Mouse (Mus musculus) embryonic facial prominence, embryonic 10.5 days (tissue): ENCODE results near the gene Cep128. TPM values are rescaled to one million over a fixed set of nuclear protein-coding genes. Genes with fewer than 3 reads are reported as not detected.

Source experiments
- DNase-seq: peaks from one replicate; pipeline ENCODE4 v3.0.0-alpha.2; 2017; ENCODE audit warnings: low spot score
- H3K27ac ChIP-seq: fragments of 300-500 bp; sonication (generic); replicated peaks from 2 replicates; pipeline ENCODE4 v1.5.1; 2016; ENCODE audit warnings: mild to moderate bottlenecking
- H3K27me3 ChIP-seq: fragments of 300-500 bp; sonication (generic); replicated peaks from 2 replicates; pipeline ENCODE4 v1.6.1; 2016; ENCODE audit warnings: low read depth, mild to moderate bottlenecking; ENCODE audit not compliant: poor library complexity, severe bottlenecking
- H3K36me3 ChIP-seq: fragments of 300-500 bp; sonication (generic); replicated peaks from 2 replicates; pipeline ENCODE4 v1.6.1; 2016; ENCODE audit warnings: mild to moderate bottlenecking, moderate library complexity
- H3K4me1 ChIP-seq: fragments of 300-500 bp; sonication (generic); 2 replicates; pipeline ENCODE4 v1.6.1; 2016
- H3K4me3 ChIP-seq: fragments of 300-500 bp; sonication (generic); 2 replicates; pipeline ENCODE4 v1.5.1; 2016; ENCODE audit warnings: mild to moderate bottlenecking, moderate library complexity
- H3K9me3 ChIP-seq: fragments of 300-500 bp; sonication (generic); 2 replicates; pipeline ENCODE4 v1.6.1; 2016; ENCODE audit warnings: mild to moderate bottlenecking
- WGBS: fragments of 180-500 bp; shearing (Covaris S2); methylation state at CpG from one replicate; pipeline ENCODE4 v1.1.7; 2016; 5-methylcytosine and 5-hydroxymethylcytosine counted together
- polyA plus RNA-seq: library from polyadenylated mRNA; unstranded; fragments of >200 nt; fragmentation: Nextera tagmentation; extraction: Ambion mirVana; gene quantifications from 2 replicates; pipeline ENCODE4 v1.2.1, GENCODE M21; 2016

Gene Cep128
- polyA plus RNA-seq, 1 experiment from 2014 or later = 11.8 TPM

- no peaks in the 10 kb centered on the region for H3K27me3 ChIP-seq
- no peak overlapping the region for H3K4me3 ChIP-seq
- H3K9me3 ChIP-seq = no peaks in the 10 kb centered on the region
- no peak overlapping the region for H3K27ac ChIP-seq
- no peaks in the 10 kb centered on the region for H3K36me3 ChIP-seq
- H3K4me1 ChIP-seq = 0 out of 2 replicates have a peak, but pooled peaks cover 2% of the 10 kb centered on the region
- 94% methylated on average over 3 of the region's 3 CpGs for WGBS
- no peak for DNase-seq
Observed at GRCm38 (mm10) chr12:91149152-91149551, 235.1 kb downstream of the Cep128 start.

- no peaks in the 10 kb centered on the region for H3K4me1 ChIP-seq
- DNase-seq = no peak
- WGBS = 88% methylated on average over 8 of the region's 8 CpGs
Observed at GRCm38 (mm10) chr12:91134740-91135517, 249.3 kb downstream of the Cep128 start.

GRCm38 (mm10) chr12:91115054-91115453 is 269.2 kb downstream of the Cep128 start:
- WGBS = 57% methylated on average over 3 of the region's 3 CpGs
- H3K9me3 ChIP-seq = no peaks in the 10 kb centered on the region

More at GRCm38 (mm10) chr12:91134740-91135517, 249.3 kb downstream of the Cep128 start:
- no peaks in the 10 kb centered on the region for H3K9me3 ChIP-seq
- no peak overlapping the region for H3K4me3 ChIP-seq
- no peak overlapping the region for H3K27ac ChIP-seq
- no peaks in the 10 kb centered on the region for H3K36me3 ChIP-seq
- no peaks in the 10 kb centered on the region for H3K27me3 ChIP-seq

GRCm38 (mm10) chr12:91103316-91103715 is 280.9 kb downstream of the Cep128 start:
- Histone ChIP-seq H3K27me3 (no peaks in the 10 kb centered on the region), H3K9me3 (no peaks in the 10 kb centered on the region), H3K4me3 (no peak overlapping the region), H3K4me1 (no peaks in the 10 kb centered on the region), H3K36me3 (no peaks in the 10 kb centered on the region), H3K27ac (no peak overlapping the region)
- no peak for DNase-seq
- WGBS = 80% methylated on average over 4 of the region's 4 CpGs

More at GRCm38 (mm10) chr12:91115054-91115453, 269.2 kb downstream of the Cep128 start:
- Histone ChIP-seq H3K4me1 (peaks cover 8% of the 10 kb centered on the region), H3K27ac (no peak overlapping the region), H3K4me3 (no peak overlapping the region), H3K27me3 (no peaks in the 10 kb centered on the region), H3K36me3 (no peaks in the 10 kb centered on the region)
- DNase-seq = no peak

- H3K27ac ChIP-seq = no peak overlapping the region
- H3K36me3 ChIP-seq = no peaks in the 10 kb centered on the region
- H3K27me3 ChIP-seq = no peaks in the 10 kb centered on the region
- WGBS = 66% methylated on average over 6 of the region's 6 CpGs
- H3K4me1 ChIP-seq = no peaks in the 10 kb centered on the region
- no peak overlapping the region for H3K4me3 ChIP-seq
- DNase-seq = no peak
- no peaks in the 10 kb centered on the region for H3K9me3 ChIP-seq
Observed at GRCm38 (mm10) chr12:91097869-91098268, 286.3 kb downstream of the Cep128 start.

- Histone ChIP-seq H3K27ac (no peak overlapping the region), H3K27me3 (no peaks in the 10 kb centered on the region), H3K4me3 (no peak overlapping the region), H3K4me1 (no peaks in the 10 kb centered on the region), H3K36me3 (no peaks in the 10 kb centered on the region), H3K9me3 (no peaks in the 10 kb centered on the region)
- WGBS = 85% methylated on average over 6 of the region's 6 CpGs
- DNase-seq = no peak
Observed at GRCm38 (mm10) chr12:91096197-91096596, 288.0 kb downstream of the Cep128 start.

- no peak overlapping the region for H3K4me3 ChIP-seq
- no peaks in the 10 kb centered on the region for H3K27me3 ChIP-seq
- no peaks in the 10 kb centered on the region for H3K4me1 ChIP-seq
- no peak for DNase-seq
- no peak overlapping the region for H3K27ac ChIP-seq
- no peaks in the 10 kb centered on the region for H3K9me3 ChIP-seq
- no peaks in the 10 kb centered on the region for H3K36me3 ChIP-seq
- 89% methylated on average over 4 of the region's 4 CpGs for WGBS
Observed at GRCm38 (mm10) chr12:91088271-91088670, 295.9 kb downstream of the Cep128 start.

- Histone ChIP-seq H3K36me3 (no peaks in the 10 kb centered on the region), H3K27me3 (no peaks in the 10 kb centered on the region), H3K4me1 (no peaks in the 10 kb centered on the region), H3K9me3 (no peaks in the 10 kb centered on the region), H3K4me3 (no peak overlapping the region), H3K27ac (no peak overlapping the region)
- WGBS = 91% methylated on average over 9 of the region's 9 CpGs
- DNase-seq = no peak
Observed at GRCm38 (mm10) chr12:91085967-91086366, 298.2 kb downstream of the Cep128 start.

GRCm38 (mm10) chr12:91075600-91075999 is 308.6 kb downstream of the Cep128 start:
- Histone ChIP-seq H3K27me3 (no peaks in the 10 kb centered on the region), H3K4me1 (no peaks in the 10 kb centered on the region), H3K4me3 (no peak overlapping the region), H3K27ac (no peak overlapping the region), H3K9me3 (no peaks in the 10 kb centered on the region), H3K36me3 (no peaks in the 10 kb centered on the region)
- 89% methylated on average over 5 of the region's 5 CpGs for WGBS
- no peak for DNase-seq

- H3K4me1 ChIP-seq = no peaks in the 10 kb centered on the region
- no peak overlapping the region for H3K4me3 ChIP-seq
- no peaks in the 10 kb centered on the region for H3K27me3 ChIP-seq
- H3K36me3 ChIP-seq = no peaks in the 10 kb centered on the region
- no peak for DNase-seq
- no peaks in the 10 kb centered on the region for H3K9me3 ChIP-seq
- WGBS = 90% methylated on average over 2 of the region's 2 CpGs
- no peak overlapping the region for H3K27ac ChIP-seq
Observed at GRCm38 (mm10) chr12:91070551-91071045, 313.6 kb downstream of the Cep128 start.

GRCm38 (mm10) chr12:91067083-91067441 is 317.1 kb downstream of the Cep128 start:
- 90% methylated on average over 2 of the region's 2 CpGs for WGBS
- DNase-seq = no peak
- Histone ChIP-seq H3K36me3 (no peaks in the 10 kb centered on the region), H3K27me3 (no peaks in the 10 kb centered on the region), H3K4me1 (no peaks in the 10 kb centered on the region), H3K9me3 (no peaks in the 10 kb centered on the region), H3K4me3 (no peak overlapping the region), H3K27ac (no peak overlapping the region)

GRCm38 (mm10) chr12:91066286-91067082 is 317.7 kb downstream of the Cep128 start:
- WGBS = 78% methylated on average over 5 of the region's 5 CpGs
- no peaks in the 10 kb centered on the region for H3K27me3 ChIP-seq
- H3K4me3 ChIP-seq = no peak overlapping the region
- DNase-seq = no peak
- H3K27ac ChIP-seq = no peak overlapping the region
- no peaks in the 10 kb centered on the region for H3K36me3 ChIP-seq
- H3K4me1 ChIP-seq = no peaks in the 10 kb centered on the region
- H3K9me3 ChIP-seq = no peaks in the 10 kb centered on the region

- 83% methylated on average over 3 of the region's 3 CpGs for WGBS
- DNase-seq = no peak
- H3K4me1 ChIP-seq = no peaks in the 10 kb centered on the region
- no peaks in the 10 kb centered on the region for H3K9me3 ChIP-seq
- no peak overlapping the region for H3K27ac ChIP-seq
- H3K4me3 ChIP-seq = no peak overlapping the region
- no peaks in the 10 kb centered on the region for H3K27me3 ChIP-seq
- no peaks in the 10 kb centered on the region for H3K36me3 ChIP-seq
Observed at GRCm38 (mm10) chr12:91065423-91065822, 318.8 kb downstream of the Cep128 start.
